Mouse (Mus musculus) fibroblast of lung, adult 2 months (primary cell): ENCODE results near the gene Nrip1.
"Not testable (repeated sequence)": the region's sequence is repeated elsewhere in the genome, so short reads cannot be mapped to it uniquely, and the experiment has no call there.

ENCODE experiments used
- DNase-seq: peaks from one replicate; pipeline ENCODE4 v3.0.0-alpha.2; 2011; ENCODE audit warnings: low read depth

Gene Nrip1

GRCm38 (mm10) chr16:76373671-76374091 lies at the start of gene Nrip1:
TSS of gene Nrip1 (minus strand) at chr16:76373827.
- DNase-seq, result no peak

- no peak for DNase-seq
These were observed 48.9 kb upstream of the Nrip1 start for GRCm38 (mm10) chr16:76422531-76422930.

GRCm38 (mm10) chr16:76419849-76420248 lies 46.2 kb upstream of the Nrip1 start:
- DNase-seq, result no peak

GRCm38 (mm10) chr16:76416477-76416876 lies 42.9 kb upstream of the Nrip1 start:
- DNase-seq, result no peak

- no peak for DNase-seq
These were observed 42.4 kb upstream of the Nrip1 start for GRCm38 (mm10) chr16:76416060-76416438.

GRCm38 (mm10) chr16:76415407-76416059 lies 41.9 kb upstream of the Nrip1 start:
- no peak for DNase-seq

- DNase-seq, result no peak
These were observed 40.9 kb upstream of the Nrip1 start for GRCm38 (mm10) chr16:76414528-76414927.

GRCm38 (mm10) chr16:76413581-76413980 lies 40.0 kb upstream of the Nrip1 start:
- no peak for DNase-seq

GRCm38 (mm10) chr16:76409355-76409722 lies 35.7 kb upstream of the Nrip1 start:
- DNase-seq, result peak; percentile 57

- no peak for DNase-seq
These were observed 35.2 kb upstream of the Nrip1 start for GRCm38 (mm10) chr16:76408696-76409354.

GRCm38 (mm10) chr16:76408241-76408640 lies 34.6 kb upstream of the Nrip1 start:
- no peak for DNase-seq

- DNase-seq, result no peak
These were observed 33.8 kb upstream of the Nrip1 start for GRCm38 (mm10) chr16:76407321-76407920.

GRCm38 (mm10) chr16:76406897-76407296 lies 33.3 kb upstream of the Nrip1 start:
- no peak for DNase-seq

- no peak for DNase-seq
These were observed 32.7 kb upstream of the Nrip1 start for GRCm38 (mm10) chr16:76406319-76406718.

- DNase-seq, result not testable (repeated sequence)
These were observed 29.7 kb upstream of the Nrip1 start for GRCm38 (mm10) chr16:76403305-76403704.

- DNase-seq, result no peak
These were observed 22.9 kb upstream of the Nrip1 start for GRCm38 (mm10) chr16:76396512-76396911.

GRCm38 (mm10) chr16:76393267-76393666 lies 19.6 kb upstream of the Nrip1 start:
- DNase-seq, result no peak

GRCm38 (mm10) chr16:76386496-76386895 lies 12.9 kb upstream of the Nrip1 start:
- no peak for DNase-seq

- DNase-seq, result no peak
These were observed 12.4 kb upstream of the Nrip1 start for GRCm38 (mm10) chr16:76386071-76386470.

GRCm38 (mm10) chr16:76377211-76377610 lies 3.6 kb upstream of the Nrip1 start:
- no peak for DNase-seq

- no peak for DNase-seq
These were observed 3.0 kb upstream of the Nrip1 start for GRCm38 (mm10) chr16:76376661-76377060.

- DNase-seq, result peak; percentile 54
These were observed 576 bp downstream of the Nrip1 start for GRCm38 (mm10) chr16:76372941-76373561.
